20 mouse cellular contexts compared by ENCODE assay signal in genomic region chr11:32745466-32745865, GRCm38 (mm10).
A peak's percentile ranks its signal among the peaks of the same experiment; 100 is the strongest.
DNase-seq lines count a peak whose midpoint lies in the region; ATAC-seq lines count a peak whose summit lies in the region.
"Had no signal": no experiment of that assay in that cellular context is flagged by ENCODE, and none has a peak within 500 bp of the region (broad histone marks: within the 10 kb centered on the region; RNA-seq: fewer than 3 reads in every experiment).

No protein-coding gene starts in this region.

- H3K9ac ChIP-seq in heart, embryonic 12.5 days: no peak overlapping the region
- H3K9ac ChIP-seq: embryonic facial prominence, embryonic 13.5 days; embryonic facial prominence, embryonic 15.5 days; forebrain, embryonic 13.5 days had no signal

- H3K27ac ChIP-seq in heart, embryonic 12.5 days (ENCODE audit: poor library complexity, severe bottlenecking): no peak overlapping the region
- H3K27ac ChIP-seq: embryonic facial prominence, embryonic 13.5 days; embryonic facial prominence, embryonic 15.5 days; forebrain, embryonic 10.5 days; forebrain, embryonic 13.5 days had no signal

- DNase-seq in heart, adult 11 months: peak; percentile 83
- no peak for DNase-seq in heart, adult 9 months (ENCODE audit: low spot score in 2 of 2)
- no peak for DNase-seq in heart, postnatal 25 days (ENCODE audit: low spot score)
- DNase-seq: adrenal gland, adult 2 months; adrenal gland, postnatal 10 days; adrenal gland, postnatal 25 days; cerebellum, adult 11 months; cerebellum, adult 18-20 months; cerebellum, adult 8-10 months; cerebellum, adult 9-11 months; cerebellum, postnatal 14 days; cerebellum, postnatal 36 days; embryo, embryonic 11 days had no signal

- intact Hi-C loops in heart, postnatal 25 days (cut with DNase I): no loop called here

- H3K27me3 ChIP-seq in heart, embryonic 12.5 days (replicated peaks): no peaks in the 10 kb centered on the region
- H3K27me3 ChIP-seq: embryonic facial prominence, embryonic 13.5 days; embryonic facial prominence, embryonic 15.5 days; forebrain, embryonic 13.5 days had no signal

- 86% methylated on average over 4 of the region's 4 CpGs for WGBS in heart, embryonic 12.5 days

- H3K4me3 ChIP-seq in heart, embryonic 12.5 days: no peak overlapping the region
- H3K4me3 ChIP-seq: embryonic facial prominence, embryonic 13.5 days; embryonic facial prominence, embryonic 15.5 days; erythroblast, embryonic 14.5 days; forebrain, embryonic 10.5 days; forebrain, embryonic 13.5 days had no signal

- no peak overlapping the region for H3K4me2 ChIP-seq in heart, embryonic 12.5 days
- H3K4me2 ChIP-seq: embryonic facial prominence, embryonic 13.5 days; embryonic facial prominence, embryonic 15.5 days; forebrain, embryonic 13.5 days had no signal

- peak; percentile 34; the same call in 1 of the 2 replicates for ATAC-seq in heart, embryonic 12.5 days (ENCODE audit: insufficient number of reproducible peaks, low FRiP score)
- ATAC-seq: forebrain, embryonic 13.5 days; forebrain, embryonic 16.5 days had no signal

- H3K4me1 ChIP-seq in heart, embryonic 12.5 days (replicated peaks): peaks cover 16% of the 10 kb centered on the region
- H3K4me1 ChIP-seq: embryonic facial prominence, embryonic 13.5 days; embryonic facial prominence, embryonic 15.5 days; forebrain, embryonic 10.5 days; forebrain, embryonic 13.5 days had no signal

- peaks cover 68% of the 10 kb centered on the region for H3K36me3 ChIP-seq in heart, embryonic 12.5 days

- no peaks in the 10 kb centered on the region; the same call in 1 of the 2 replicates for H3K9me3 ChIP-seq in heart, embryonic 12.5 days (replicated peaks)
- H3K9me3 ChIP-seq: embryonic facial prominence, embryonic 13.5 days; embryonic facial prominence, embryonic 15.5 days; forebrain, embryonic 10.5 days; forebrain, embryonic 13.5 days had no signal
